Mouse (Mus musculus) cerebellum, adult 2 months (tissue): ENCODE measurements around the gene Gm49380. TPM values are rescaled to one million over a fixed set of nuclear protein-coding genes. Genes with fewer than 3 reads are reported as not detected.
A peak's percentile ranks its signal among the peaks of the same experiment; 100 is the strongest.
"Not testable (repeated sequence)": the region's sequence is repeated elsewhere in the genome, so short reads cannot be mapped to it uniquely, and the experiment has no call there.

Source experiments
- DNase-seq, 2 experiments: peaks; one replicate each; pipeline ENCODE4 v3.0.0; 2021
- H3K27ac ChIP-seq: fragments of 200-500 bp; 2 replicates; pipeline ENCODE4 v1.5.1; 2012; ENCODE audit warnings: low read length, control low read depth, inconsistent platforms; ENCODE audit not compliant: insufficient read depth
- H3K27me3 ChIP-seq: fragments of 200-500 bp; 2 replicates; pipeline ENCODE4 v1.6.1; 2012; ENCODE audit warnings: inconsistent platforms, mild to moderate bottlenecking, low read length, moderate library complexity; ENCODE audit not compliant: control insufficient read depth, insufficient read depth
- H3K4me1 ChIP-seq: fragments of 200-500 bp; 2 replicates; pipeline ENCODE4 v1.6.1; 2011; ENCODE audit warnings: low read length; ENCODE audit not compliant: control insufficient read depth, insufficient read depth
- H3K4me3 ChIP-seq: fragments of 200-500 bp; replicated peaks from 2 replicates; pipeline ENCODE3; 2011; ENCODE audit warnings: mild to moderate bottlenecking, low read depth, low read length, control low read depth; ENCODE audit not compliant: insufficient read depth
- CTCF ChIP-seq: fragments of 200-500 bp; IDR thresholded peaks from 2 replicates; pipeline ENCODE4 v1.5.1; 2011; ENCODE audit warnings: low read depth, mild to moderate bottlenecking, control low read depth, low read length, moderate library complexity, borderline replicate concordance; ENCODE audit not compliant: insufficient read depth
- POLR2A ChIP-seq: fragments of 200-500 bp; IDR thresholded peaks from 2 replicates; pipeline ENCODE4 v1.6.1; 2011; ENCODE audit warnings: low read length, control low read depth, borderline replicate concordance; ENCODE audit not compliant: insufficient read depth
- WGBS: fragments of 180-500 bp; shearing (Covaris S2); methylation state at CpG from one replicate; pipeline ENCODE4 v1.1.7; 2018; 5-methylcytosine and 5-hydroxymethylcytosine counted together
- polyA plus RNA-seq: library from polyadenylated mRNA; depleted of rRNA; stranded (reverse); fragments of >200 nt; gene quantifications from 2 replicates; pipeline ENCODE4 v1.2.3, GENCODE M21; 2012

Gene Gm49380
- polyA plus RNA-seq, 1 experiment, result 0.75 TPM

GRCm38 (mm10) chr9:44119011-44119410, 5.7 kb upstream of the Gm49380 start:
- Histone ChIP-seq H3K27me3 (no peaks in the 10 kb centered on the region), H3K27ac (no peak overlapping the region), H3K4me3 (no peak overlapping the region), H3K4me1 (no peaks in the 10 kb centered on the region)
- WGBS, result 56% methylated on average over 5 of the region's 5 CpGs
- DNase-seq, result peak in 1 of 2 experiments; percentile 41
- TF ChIP-seq CTCF, result peak; percentile 55
- no peak for TF ChIP-seq POLR2A

GRCm38 (mm10) chr9:44116182-44116581, 2.9 kb upstream of the Gm49380 start:
- TF ChIP-seq POLR2A, result no peak
- TF ChIP-seq CTCF, result no peak
- WGBS, result 94% methylated on average over 4 of the region's 4 CpGs
- DNase-seq, result no peak
- H3K27me3 ChIP-seq, result no peaks in the 10 kb centered on the region
- no peak overlapping the region for H3K27ac ChIP-seq
- H3K4me3 ChIP-seq, result no peak overlapping the region
- H3K4me1 ChIP-seq, result no peaks in the 10 kb centered on the region

GRCm38 (mm10) chr9:44115599-44115998, 2.3 kb upstream of the Gm49380 start:
- WGBS, result 91% methylated on average over 9 of the region's 9 CpGs
- TF ChIP-seq CTCF (no peak), POLR2A (no peak)
- Histone ChIP-seq H3K4me1 (no peaks in the 10 kb centered on the region), H3K27me3 (no peaks in the 10 kb centered on the region), H3K27ac (no peak overlapping the region), H3K4me3 (no peak overlapping the region)
- no peak for DNase-seq

- no peak for TF ChIP-seq CTCF
- TF ChIP-seq POLR2A, result no peak
- 91% methylated on average over 2 of the region's 2 CpGs for WGBS
- DNase-seq, result peak in 1 of 2 experiments; percentile 10
- no peaks in the 10 kb centered on the region for H3K27me3 ChIP-seq
- no peak overlapping the region for H3K4me3 ChIP-seq
- H3K4me1 ChIP-seq, result peaks cover 3% of the 10 kb centered on the region; the same call in 1 of the 2 replicates
- H3K27ac ChIP-seq, result no peak overlapping the region
Measured at GRCm38 (mm10) chr9:44114453-44114852, 1.2 kb upstream of the Gm49380 start.

- not testable (repeated sequence) for H3K4me3 ChIP-seq, H3K27ac ChIP-seq, H3K27me3 ChIP-seq
- H3K4me1 ChIP-seq, result peaks cover 25% of the 10 kb centered on the region
- 18% methylated on average over 10 of the region's 12 CpGs for WGBS
- DNase-seq, result peak in 1 of 2 experiments; percentile 16
Measured at GRCm38 (mm10) chr9:44111909-44112308, 1.4 kb downstream of the Gm49380 start.

GRCm38 (mm10) chr9:44109360-44110095, 3.8 kb downstream of the Gm49380 start:
- 24% methylated on average over 9 of the region's 9 CpGs for WGBS
- peak; percentile 73 to 84 for DNase-seq
- H3K4me3 ChIP-seq, result no peak overlapping the region

GRCm38 (mm10) chr9:44108269-44109055, 4.8 kb downstream of the Gm49380 start:
- H3K27me3 ChIP-seq, result no peaks in the 10 kb centered on the region
- no peak overlapping the region for H3K4me3 ChIP-seq
- H3K4me1 ChIP-seq, result peaks cover 40% of the 10 kb centered on the region
- DNase-seq, result no peak
- WGBS, result 58% methylated on average over 31 of the region's 31 CpGs
- H3K27ac ChIP-seq, result no peak overlapping the region
- no peak for TF ChIP-seq CTCF

More at GRCm38 (mm10) chr9:44109360-44110095, 3.8 kb downstream of the Gm49380 start:
- Histone ChIP-seq H3K27me3 (no peaks in the 10 kb centered on the region), H3K4me1 (peaks cover 40% of the 10 kb centered on the region), H3K27ac (no peak overlapping the region)
- TF ChIP-seq CTCF, result peak; percentile 81
- TF ChIP-seq POLR2A, result no peak
